Mouse (Mus musculus) midbrain, embryonic 12.5 days (tissue): ENCODE data around the gene Kcnk5. TPM values are rescaled to one million over a fixed set of nuclear protein-coding genes. Genes with fewer than 3 reads are reported as not detected.

Source experiments
- ATAC-seq: fragments of 200-750 bp; cut with Nextera tagmentation; 2 replicates; pipeline ENCODE4 v1.8.0; 2017; ENCODE audit warnings: low read depth, moderate TSS enrichment, moderate library complexity; ENCODE audit not compliant: low FRiP score
- H3K27ac ChIP-seq: fragments of 300-500 bp; sonication (generic); replicated peaks from 2 replicates; pipeline ENCODE4 v1.5.1; 2016; ENCODE audit warnings: mild to moderate bottlenecking
- H3K27me3 ChIP-seq: fragments of 300-500 bp; sonication (generic); 2 replicates; pipeline ENCODE4 v1.6.1; 2016; ENCODE audit warnings: mild to moderate bottlenecking
- H3K36me3 ChIP-seq: fragments of 300-500 bp; sonication (generic); 2 replicates; pipeline ENCODE4 v1.6.1; 2016
- H3K4me1 ChIP-seq: fragments of 300-500 bp; sonication (generic); 2 replicates; pipeline ENCODE4 v1.6.1; 2016
- H3K4me2 ChIP-seq: fragments of 300-500 bp; sonication (generic); replicated peaks from 2 replicates; pipeline ENCODE4 v1.6.1; 2016; ENCODE audit warnings: mild to moderate bottlenecking, moderate library complexity
- H3K4me3 ChIP-seq: fragments of 300-500 bp; sonication (generic); 2 replicates; pipeline ENCODE4 v1.5.1; 2016; ENCODE audit warnings: mild to moderate bottlenecking
- H3K9ac ChIP-seq: fragments of 300-500 bp; sonication (generic); replicated peaks from 2 replicates; pipeline ENCODE4 v1.6.1; 2016; ENCODE audit warnings: mild to moderate bottlenecking, moderate library complexity
- H3K9me3 ChIP-seq: fragments of 300-500 bp; sonication (generic); 2 replicates; pipeline ENCODE4 v1.6.1; 2016; ENCODE audit warnings: mild to moderate bottlenecking
- WGBS: fragments of 180-500 bp; shearing (Covaris S2); methylation state at CpG from one replicate; pipeline ENCODE4 v1.1.7; 2016; 5-methylcytosine and 5-hydroxymethylcytosine counted together
- polyA plus RNA-seq: library from polyadenylated mRNA; unstranded; fragments of >200 nt; fragmentation: Nextera tagmentation; extraction: Ambion mirVana; gene quantifications from 2 replicates; pipeline ENCODE4 v1.2.1, GENCODE M21; 2016

Kcnk5 gene
- polyA plus RNA-seq, 1 experiment from 2014 or later: 7.4 TPM

- H3K4me1 ChIP-seq: no peaks in the 10 kb centered on the region
- no peaks in the 10 kb centered on the region for H3K36me3 ChIP-seq
- H3K4me2 ChIP-seq: no peak overlapping the region
- no peaks in the 10 kb centered on the region for H3K27me3 ChIP-seq
- no peak overlapping the region for H3K4me3 ChIP-seq
- no peak overlapping the region for H3K9ac ChIP-seq
- 56% methylated on average over 4 of the region's 4 CpGs for WGBS
- no peak overlapping the region for H3K27ac ChIP-seq
- no peaks in the 10 kb centered on the region for H3K9me3 ChIP-seq
- ATAC-seq: no peak
Observed at GRCm38 (mm10) chr14:20103207-20103606, 78.4 kb downstream of the Kcnk5 start.

- ATAC-seq: no peak
- Histone ChIP-seq H3K4me3 (no peak overlapping the region), H3K4me2 (no peak overlapping the region), H3K36me3 (no peaks in the 10 kb centered on the region), H3K9me3 (no peaks in the 10 kb centered on the region), H3K4me1 (no peaks in the 10 kb centered on the region), H3K27me3 (no peaks in the 10 kb centered on the region), H3K9ac (no peak overlapping the region), H3K27ac (no peak overlapping the region)
- WGBS: 71% methylated on average over 5 of the region's 5 CpGs
Observed at GRCm38 (mm10) chr14:20098061-20098460, 83.5 kb downstream of the Kcnk5 start.

- Histone ChIP-seq H3K27ac (no peak overlapping the region), H3K36me3 (no peaks in the 10 kb centered on the region), H3K4me3 (no peak overlapping the region), H3K27me3 (no peaks in the 10 kb centered on the region), H3K9ac (no peak overlapping the region), H3K4me1 (no peaks in the 10 kb centered on the region), H3K9me3 (no peaks in the 10 kb centered on the region), H3K4me2 (no peak overlapping the region)
- ATAC-seq: no peak
- WGBS: 70% methylated on average over 5 of the region's 5 CpGs
Observed at GRCm38 (mm10) chr14:20094942-20095341, 86.7 kb downstream of the Kcnk5 start.

GRCm38 (mm10) chr14:20093493-20093892 lies 88.1 kb downstream of the Kcnk5 start:
- ATAC-seq: no peak
- Histone ChIP-seq H3K9ac (no peak overlapping the region), H3K4me3 (no peak overlapping the region), H3K27me3 (no peaks in the 10 kb centered on the region), H3K27ac (no peak overlapping the region), H3K9me3 (no peaks in the 10 kb centered on the region), H3K36me3 (no peaks in the 10 kb centered on the region), H3K4me2 (no peak overlapping the region), H3K4me1 (no peaks in the 10 kb centered on the region)
- 25% methylated on average over 7 of the region's 7 CpGs for WGBS

Other genes with a start within 250 kb of the Kcnk5 start
- 186 and 195 TPM in 2 replicates for gene Gng2, start 204.2 kb downstream of the Kcnk5 start, polyA plus RNA-seq
- 11.2 and 12.1 TPM in 2 replicates for gene Saysd1, start 43.3 kb downstream of the Kcnk5 start, polyA plus RNA-seq
- not detected in 2 replicates for gene Kcnk16, start 87.4 kb upstream of the Kcnk5 start, polyA plus RNA-seq
- 14.5 and 16.0 TPM in 2 replicates for gene Nudt13, start 112.9 kb upstream of the Kcnk5 start, polyA plus RNA-seq
- 61.8 and 62.6 TPM in 2 replicates for gene Ecd, start 166.3 kb upstream of the Kcnk5 start, polyA plus RNA-seq
- 56.1 and 60.1 TPM in 2 replicates for gene Fam149b, start 166.4 kb upstream of the Kcnk5 start, polyA plus RNA-seq
- gene Dnajc9, start 207.1 kb upstream of the Kcnk5 start, polyA plus RNA-seq: 221 and 224 TPM in 2 replicates
- 58.8 and 66.6 TPM in 2 replicates for gene Mrps16, start 211.8 kb upstream of the Kcnk5 start, polyA plus RNA-seq